Mouse (Mus musculus): ENCODE results near the gene Esrrb.

Esrrb gene

DNA sequence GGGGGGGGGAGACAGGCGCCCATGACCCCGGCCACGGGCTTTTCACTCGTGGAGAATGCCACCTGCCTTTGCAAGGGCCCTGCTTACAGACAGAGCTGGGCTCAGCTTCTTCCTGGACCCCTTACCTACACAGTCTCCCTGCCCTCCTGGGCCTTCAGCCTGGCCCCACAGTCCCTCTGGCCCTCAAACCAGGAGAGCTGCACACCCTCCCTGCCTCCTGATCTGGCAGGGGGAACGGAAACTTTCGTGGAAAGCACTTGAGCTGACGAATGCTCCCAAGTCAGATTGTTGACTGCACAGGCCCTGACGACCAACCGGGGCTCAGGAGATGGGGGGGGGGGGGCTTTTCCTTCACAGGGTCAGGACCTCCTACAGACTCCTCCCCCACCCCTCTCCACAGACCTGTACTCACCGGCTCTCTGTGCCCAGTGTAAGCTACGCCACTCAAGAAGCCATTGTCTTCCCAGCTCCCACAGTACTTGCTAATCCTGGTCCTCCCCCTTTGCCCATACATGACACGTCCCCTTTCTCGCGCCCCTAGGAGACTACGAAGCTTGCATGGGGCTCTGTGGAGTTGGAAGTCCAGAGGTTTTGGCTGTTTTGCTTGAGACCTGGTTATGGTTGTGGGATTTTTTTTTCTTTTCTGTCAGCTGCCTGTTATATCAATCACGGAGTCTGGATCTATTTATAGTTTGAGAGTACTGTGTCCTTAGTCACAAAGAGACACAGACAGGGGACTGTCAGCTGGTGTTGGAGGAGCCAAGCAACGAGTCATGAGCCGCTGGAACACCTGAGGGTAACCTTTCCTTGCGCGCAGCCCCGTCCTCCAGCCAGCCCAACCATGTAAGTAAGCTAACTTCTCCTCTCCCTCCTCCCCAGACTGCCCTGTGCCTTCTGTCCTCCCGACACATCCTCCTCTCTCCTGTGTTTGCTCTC, at the start of gene Esrrb:
TSS of gene Esrrb (plus strand) at position 422 of the 936 bp plus-strand sequence.
- DNase-seq, result no peak

- DNase-seq, result peak; percentile 28 to 49
These were observed 40.3 kb upstream of the Esrrb start for GRCm38 (mm10) chr12:86320629-86321028.

GRCm38 (mm10) chr12:86324297-86324696, 36.6 kb upstream of the Esrrb start:
- DNase-seq, result no peak

DNA sequence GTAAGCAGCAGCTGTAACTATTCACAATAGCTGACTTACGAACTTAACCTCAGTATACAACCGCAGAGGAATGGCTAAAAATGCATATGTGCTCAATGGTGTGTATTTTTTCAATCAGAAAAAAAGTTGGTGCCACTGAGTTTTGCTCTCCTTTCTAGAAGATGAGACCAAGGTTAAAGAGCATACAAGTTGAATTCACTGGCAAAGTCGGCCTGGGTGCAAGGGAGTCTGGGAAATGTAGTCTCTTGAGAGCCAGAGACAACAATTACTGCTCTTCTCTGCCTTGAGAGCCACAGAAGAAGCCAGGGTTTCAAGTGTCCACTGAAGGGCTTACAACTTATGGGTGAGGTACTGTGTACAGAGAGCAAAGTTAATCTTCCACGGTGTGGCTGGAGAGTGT, 31.1 kb upstream of the Esrrb start:
- no peak for DNase-seq

DNA sequence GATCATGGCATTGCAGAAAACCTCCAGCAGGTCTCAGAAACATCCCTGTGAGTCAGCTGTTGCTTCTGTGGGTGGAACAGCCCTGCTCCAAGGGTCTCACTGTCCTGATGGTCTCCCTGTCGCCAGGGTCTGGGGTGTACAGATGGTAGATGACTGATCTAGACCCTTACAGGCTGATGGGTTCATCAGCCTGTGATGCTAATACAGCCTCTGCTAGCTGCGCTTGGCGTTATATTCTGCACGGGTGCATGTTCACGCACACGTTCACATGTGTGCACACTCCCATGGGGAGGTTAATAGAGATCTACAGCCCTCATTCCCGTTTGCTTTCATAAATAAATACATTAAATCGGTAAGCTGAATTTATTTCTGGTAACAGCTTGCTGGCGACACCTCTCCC, 30.2 kb upstream of the Esrrb start:
- DNase-seq, result no peak

GRCm38 (mm10) chr12:86331248-86331647, 29.7 kb upstream of the Esrrb start:
- no peak for DNase-seq

DNA sequence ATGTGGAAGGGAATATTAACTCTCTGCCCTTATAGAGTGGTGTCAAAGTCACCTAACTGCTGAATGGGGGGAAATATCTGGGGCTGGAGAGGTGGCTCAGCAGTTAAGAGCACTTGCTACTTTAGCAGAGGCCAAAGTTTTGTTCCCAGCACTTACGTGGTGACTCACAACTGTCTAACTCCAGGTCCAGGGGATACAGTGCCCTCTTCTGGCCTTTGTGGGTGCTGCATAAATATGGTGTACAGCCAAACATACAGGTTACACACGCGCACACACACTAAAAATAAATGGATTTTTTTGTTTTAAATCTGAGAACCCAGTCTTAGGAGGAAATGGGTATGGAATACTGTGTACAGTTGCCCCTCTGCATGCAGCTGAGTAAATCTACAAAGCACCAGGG, 24.7 kb upstream of the Esrrb start:
- no peak for DNase-seq

DNA sequence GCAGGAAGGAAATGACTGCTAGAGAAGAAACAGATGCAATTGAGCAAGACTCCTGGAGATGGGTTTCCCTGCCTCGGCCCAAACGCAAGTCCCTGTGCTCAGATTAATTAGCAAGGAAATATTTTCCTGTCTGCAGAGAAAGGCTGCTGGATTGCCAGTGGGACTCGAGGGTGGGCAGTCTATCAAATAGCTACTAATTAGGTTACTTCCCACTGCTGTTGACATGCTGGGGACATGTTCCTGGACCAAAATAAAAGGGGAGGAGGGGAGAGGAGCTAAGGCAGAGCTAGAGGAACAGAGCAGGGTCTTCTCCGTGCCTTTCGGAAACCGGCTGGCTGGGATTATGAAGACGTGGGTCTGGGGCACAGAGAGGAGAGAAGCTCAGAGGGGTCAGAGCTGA, 24.0 kb upstream of the Esrrb start:
- DNase-seq, result peak in 1 of 2 experiments; percentile 11

DNA sequence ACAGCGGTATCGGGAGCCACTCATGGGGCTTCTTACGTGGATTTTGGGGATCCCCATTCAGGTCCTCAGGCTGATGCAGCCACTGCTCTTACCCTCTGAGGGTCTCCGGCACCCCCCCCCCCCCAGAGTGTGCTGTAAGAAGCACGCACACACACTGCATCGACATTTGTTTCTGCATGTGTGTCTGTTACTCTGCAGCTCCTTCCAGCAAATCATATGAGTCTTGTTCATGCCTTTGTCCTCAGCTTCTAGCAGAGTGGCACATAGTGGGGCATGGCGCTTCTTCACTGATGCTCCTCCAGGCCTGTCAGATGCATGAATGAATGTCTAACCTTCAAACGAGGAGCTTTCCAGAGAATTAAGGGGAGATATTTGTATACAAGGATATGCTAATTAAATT, 11.4 kb upstream of the Esrrb start:
- DNase-seq, result no peak

GRCm38 (mm10) chr12:86359406-86359805, 1.5 kb upstream of the Esrrb start:
- DNase-seq, result no peak

- no peak for DNase-seq
These were observed 1.0 kb upstream of the Esrrb start for GRCm38 (mm10) chr12:86359873-86360272.

- DNase-seq, result no peak
These were observed 3.4 kb downstream of the Esrrb start for GRCm38 (mm10) chr12:86364285-86364684.

- no peak for DNase-seq
These were observed 3.8 kb downstream of the Esrrb start for GRCm38 (mm10) chr12:86364756-86365155.

DNA sequence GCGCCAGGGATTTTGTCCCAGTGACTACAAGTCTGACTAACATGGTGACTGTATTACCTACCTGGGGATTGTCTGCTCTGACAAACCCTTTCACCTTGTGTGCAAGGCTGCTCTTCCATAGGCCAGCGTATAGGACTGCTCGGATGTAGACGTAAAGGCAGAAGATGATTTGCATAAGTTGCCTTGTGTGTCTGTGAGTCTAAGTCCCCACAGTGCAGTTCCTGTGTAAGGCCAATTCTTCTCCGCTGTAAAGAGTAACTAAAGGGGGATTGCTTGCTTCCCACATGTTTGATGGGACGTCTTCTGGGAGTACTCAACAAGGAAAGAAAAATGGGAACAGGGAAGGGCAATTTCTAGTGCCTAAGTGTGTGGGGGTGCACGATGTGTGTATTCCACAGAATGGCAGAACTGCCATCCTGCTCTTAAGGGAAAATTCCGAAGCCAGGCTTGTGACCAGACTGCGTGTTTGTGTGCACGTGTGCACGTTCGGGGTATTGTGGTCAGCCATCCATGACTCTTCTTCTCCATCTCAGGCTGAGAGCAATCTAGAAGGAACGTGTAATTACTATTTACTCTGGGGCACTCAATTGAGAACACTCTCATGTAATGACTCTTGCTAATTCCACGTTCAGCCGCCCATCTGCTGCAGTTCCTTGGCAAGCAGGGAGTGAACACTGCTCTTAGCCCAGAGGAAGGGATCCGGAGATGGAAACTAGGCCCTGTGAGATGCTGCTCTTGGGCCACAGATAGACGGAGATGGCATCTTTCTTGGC, 9.9 kb downstream of the Esrrb start:
- DNase-seq, result peak; percentile 21 to 46

DNA sequence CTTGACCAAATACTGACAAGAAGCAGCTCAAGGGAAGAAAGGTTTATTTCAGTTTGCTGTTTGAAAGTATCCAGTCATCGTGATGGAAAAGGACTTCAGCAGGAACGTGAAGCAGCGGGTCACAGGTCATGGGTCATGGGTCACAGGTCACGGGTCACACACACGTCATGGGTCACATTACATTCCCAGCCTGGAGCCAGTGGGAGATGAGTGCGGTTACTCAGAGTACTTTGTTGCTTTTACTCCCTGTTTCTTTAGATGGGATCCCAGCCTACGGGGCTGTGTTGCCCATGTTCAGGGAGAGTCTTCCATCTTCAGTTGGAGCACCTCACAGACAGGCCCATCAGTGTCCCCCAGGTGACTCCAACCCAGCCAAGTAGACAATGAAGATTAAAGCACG, 13.4 kb downstream of the Esrrb start:
- no peak for DNase-seq

GRCm38 (mm10) chr12:86379672-86380213, 18.8 kb downstream of the Esrrb start:
- no peak for DNase-seq

GRCm38 (mm10) chr12:86383803-86384202, 22.9 kb downstream of the Esrrb start:
- no peak for DNase-seq

DNA sequence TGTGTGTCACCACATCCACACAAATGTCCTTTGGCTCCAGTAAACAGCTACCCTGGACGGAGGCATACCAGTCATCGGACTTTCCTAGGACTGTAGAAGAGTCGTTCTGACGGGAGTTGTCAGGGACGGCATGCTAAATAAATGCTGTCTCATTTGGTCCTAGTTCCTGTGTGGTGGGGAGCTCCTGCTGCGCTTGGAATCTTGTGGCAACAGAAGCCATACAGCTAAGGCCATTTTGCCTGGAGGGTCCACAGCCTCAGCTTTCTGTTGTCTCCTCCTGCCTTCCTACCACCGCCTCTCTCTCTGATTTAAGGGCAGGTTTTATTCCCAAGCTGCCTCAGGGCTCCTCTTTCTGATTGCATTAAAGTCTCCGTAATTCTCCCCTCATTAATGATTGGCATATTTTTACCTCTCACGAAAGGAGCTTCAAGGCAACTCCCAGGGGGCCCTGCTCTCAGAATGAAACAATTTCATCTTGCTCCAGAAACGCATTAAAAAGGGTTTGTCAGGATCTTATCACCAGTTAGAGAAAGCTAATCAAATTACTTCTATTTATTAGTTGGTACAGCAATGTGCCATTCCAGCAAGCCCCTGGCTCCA, 26.9 kb downstream of the Esrrb start:
- DNase-seq, result no peak

- DNase-seq, result no peak
These were observed 33.9 kb downstream of the Esrrb start for GRCm38 (mm10) chr12:86394773-86395172.

DNA sequence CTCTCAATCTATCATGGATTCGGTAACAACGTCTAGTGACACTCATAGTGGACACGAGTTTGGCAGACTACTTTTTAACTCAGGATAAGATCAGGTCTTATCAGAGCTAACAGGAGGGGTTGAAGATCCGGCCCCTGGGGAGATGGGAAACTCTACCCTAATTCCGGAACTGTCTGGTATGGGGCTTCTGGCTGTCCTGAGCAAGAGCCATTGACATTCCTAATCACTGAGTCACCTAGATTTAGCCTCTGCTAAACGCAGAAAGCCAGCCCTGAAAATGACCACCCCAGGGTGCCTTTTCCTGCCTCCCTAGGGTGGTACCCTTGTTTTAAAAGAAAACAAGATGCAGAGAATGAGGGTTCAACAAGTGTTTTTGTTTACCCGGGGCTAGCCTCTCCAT, 34.4 kb downstream of the Esrrb start:
- DNase-seq, result no peak

GRCm38 (mm10) chr12:86398762-86399161, 37.8 kb downstream of the Esrrb start:
- DNase-seq, result peak; percentile 11 to 29

DNA sequence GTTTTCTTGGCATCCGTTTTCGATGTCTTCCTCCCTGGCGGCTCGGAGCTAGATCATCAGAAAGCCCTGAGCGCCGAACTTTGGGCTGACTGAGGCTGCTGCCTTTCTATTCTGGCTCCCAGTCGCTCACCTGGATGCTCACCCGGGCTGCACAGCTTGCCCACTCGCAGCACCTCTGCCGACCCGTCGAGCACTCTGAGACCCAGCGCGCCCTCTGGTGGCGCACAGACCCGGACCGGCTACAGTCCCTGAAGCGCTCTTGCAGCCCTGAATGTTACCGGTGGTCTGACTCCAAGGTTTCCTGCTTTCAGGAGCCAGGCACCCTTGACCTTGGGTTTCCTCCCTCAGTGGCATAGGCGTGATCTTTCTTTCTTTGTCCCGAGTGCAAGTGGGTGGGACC, 41.8 kb downstream of the Esrrb start:
- peak; percentile 89 to 91 for DNase-seq

- peak; percentile 63 to 73 for DNase-seq
These were observed 60.6 kb downstream of the Esrrb start for GRCm38 (mm10) chr12:86421490-86421904.

Data from kidney, postnatal 4 days (tissue).